Mouse (Mus musculus): Measurements from ENCODE around the gene Ehmt2. TPM values are rescaled to one million over a fixed set of nuclear protein-coding genes. Genes with fewer than 3 reads are reported as not detected.
A peak's percentile ranks its signal among the peaks of the same experiment; 100 is the strongest.

Ehmt2 gene
- 230 TPM in 2 replicates for polyA plus RNA-seq (2012; rRNA removed)

GRCm38 (mm10) chr17:34898160-34898586, at the start of gene Ehmt2, which contains the start of gene C2:
TSS of gene Ehmt2 (plus strand) at chr17:34898469.
TSS of gene C2 (minus strand) at chr17:34898265.
- no peak for DNase-seq (ENCODE audit: low read depth)

DNA sequence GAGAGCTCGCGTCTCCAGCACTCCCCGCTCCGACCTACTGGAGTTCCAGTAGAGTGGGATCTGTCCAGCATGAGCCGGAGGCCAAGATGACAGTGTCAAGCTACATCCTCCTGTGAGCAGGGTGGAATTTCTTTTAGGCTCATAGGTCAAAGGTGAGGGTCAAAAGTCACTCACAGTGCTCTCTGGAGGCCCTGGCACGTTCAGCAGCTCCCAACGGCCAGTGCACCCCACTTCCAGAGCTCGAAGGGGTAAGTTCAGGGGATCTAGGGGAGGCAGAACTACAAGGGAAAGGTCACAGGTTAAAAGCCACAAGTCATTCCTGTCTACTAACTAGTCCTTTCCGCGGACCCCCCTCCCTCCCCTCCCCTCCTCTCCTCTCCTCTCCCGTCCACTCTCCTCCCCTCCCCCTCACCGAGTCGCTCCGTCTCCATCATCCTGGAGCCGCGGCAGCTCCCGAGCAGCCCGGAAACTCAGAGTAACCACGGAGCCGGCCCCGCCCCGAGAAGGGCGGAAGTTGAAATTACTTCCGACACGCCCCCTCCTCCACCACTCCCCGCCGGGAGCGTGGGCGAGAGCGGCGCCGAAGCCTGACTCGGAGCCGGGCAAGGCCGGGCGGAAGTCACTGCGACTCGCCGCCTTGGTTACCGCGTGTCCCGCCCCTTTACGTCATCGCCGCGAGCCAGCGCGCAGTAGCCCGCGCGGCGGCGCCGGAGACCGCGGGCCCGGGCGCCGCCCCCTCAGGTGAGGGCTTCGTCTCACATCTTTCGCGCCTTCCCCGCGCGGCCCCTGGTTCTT, 48.4 kb upstream of the Ehmt2 start, which contains the start of the genes Skiv2l and Nelfe:
Skiv2l (minus strand) TSS at position 489 of the 795 bp plus-strand sequence.
Nelfe (plus strand) TSS at position 670 of the 795 bp plus-strand sequence.
- no peak for DNase-seq (ENCODE audit: low read depth)

DNA sequence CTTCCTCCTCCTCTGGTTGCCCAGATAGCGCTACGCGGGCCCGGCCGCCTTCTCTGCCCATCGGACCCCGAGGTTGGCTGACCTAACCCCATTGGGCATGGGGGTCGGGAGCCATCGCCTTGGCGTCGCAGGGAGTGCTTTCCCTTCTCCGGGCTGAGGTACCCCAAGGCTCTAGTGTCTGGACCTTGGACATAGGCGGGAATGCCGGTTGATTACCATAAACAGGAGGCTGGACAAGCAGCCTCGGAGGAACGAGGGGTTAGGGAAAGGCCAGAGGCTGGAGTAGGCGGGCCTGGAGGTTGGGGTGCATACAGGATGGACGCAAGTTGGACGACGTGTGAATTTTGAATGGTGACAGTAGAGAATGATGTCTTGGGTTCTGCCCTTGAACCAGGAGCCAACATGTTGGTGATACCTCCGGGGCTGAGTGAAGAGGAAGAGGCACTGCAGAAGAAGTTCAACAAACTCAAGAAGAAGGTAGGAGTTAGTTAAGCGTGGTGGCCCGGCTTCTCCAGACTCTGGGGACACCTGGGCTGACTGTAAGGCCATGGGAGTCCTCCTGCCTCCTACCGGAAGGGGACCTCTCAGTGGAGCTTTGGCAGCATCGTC, 47.6 kb upstream of the Ehmt2 start:
- no peak for DNase-seq (ENCODE audit: low read depth)

- no peak for DNase-seq (ENCODE audit: low read depth)
Measured at GRCm38 (mm10) chr17:34853511-34853910, 44.8 kb upstream of the Ehmt2 start.

DNA sequence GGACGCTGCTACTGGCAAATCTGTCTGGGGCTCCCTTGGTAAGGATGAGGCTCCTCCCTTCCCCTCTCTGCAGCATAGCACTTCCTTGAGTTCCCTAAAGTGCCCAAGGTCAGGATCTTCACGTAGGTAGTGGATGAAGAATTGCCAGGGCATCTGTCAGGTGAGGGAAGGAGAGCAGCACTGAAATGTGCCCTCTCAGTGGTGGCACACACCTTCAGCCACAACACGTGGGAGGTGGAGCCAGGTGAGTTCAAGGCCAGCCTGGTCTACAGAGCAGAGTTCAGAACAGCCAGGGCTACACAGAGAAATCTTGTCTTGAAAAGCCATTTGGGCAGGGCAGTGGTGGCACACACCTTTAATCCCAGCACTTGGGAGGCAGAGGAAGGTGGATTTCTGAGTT, 43.5 kb upstream of the Ehmt2 start:
- DNase-seq (ENCODE audit: low read depth) = no peak

DNA sequence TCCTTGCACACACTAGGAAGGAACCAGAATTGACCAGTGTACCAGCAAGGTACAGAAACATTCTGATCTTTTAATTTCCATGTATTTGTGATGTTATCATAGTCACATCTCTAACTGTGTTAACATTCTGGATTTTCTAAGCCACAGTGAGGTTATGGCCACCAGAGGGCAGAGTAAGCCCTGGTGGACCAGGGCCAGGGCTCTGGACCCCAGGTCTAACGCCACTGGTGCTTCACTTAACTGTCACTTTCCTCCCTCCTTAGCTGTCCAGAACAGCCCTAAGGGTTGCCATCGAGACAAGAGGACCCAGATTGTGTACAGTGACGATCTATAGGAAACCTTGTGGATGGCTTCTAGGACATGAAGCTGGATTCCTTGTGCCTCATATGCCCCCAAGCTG, 42.4 kb upstream of the Ehmt2 start:
- no peak for DNase-seq (ENCODE audit: low read depth)

DNA sequence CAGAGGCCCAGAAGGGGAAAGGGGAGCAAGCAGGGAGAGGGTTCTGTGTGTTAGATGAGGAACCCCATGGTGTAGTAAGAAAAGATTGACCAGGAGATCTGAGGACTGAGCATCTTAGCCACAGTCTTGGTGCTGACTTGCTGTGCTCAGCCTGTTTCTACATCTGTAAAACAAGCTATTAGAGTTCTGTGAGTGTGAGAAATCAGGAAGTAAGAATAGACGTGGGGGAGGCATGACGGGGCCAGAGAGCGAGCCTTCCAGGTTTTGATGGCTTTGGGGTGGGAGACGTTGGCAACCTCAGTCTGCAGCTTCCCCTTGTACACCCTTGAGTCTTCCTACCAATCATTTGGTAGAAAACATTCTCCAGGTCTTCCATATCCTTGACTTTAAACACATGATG, 39.6 kb upstream of the Ehmt2 start:
- DNase-seq (ENCODE audit: low read depth) = no peak

DNA sequence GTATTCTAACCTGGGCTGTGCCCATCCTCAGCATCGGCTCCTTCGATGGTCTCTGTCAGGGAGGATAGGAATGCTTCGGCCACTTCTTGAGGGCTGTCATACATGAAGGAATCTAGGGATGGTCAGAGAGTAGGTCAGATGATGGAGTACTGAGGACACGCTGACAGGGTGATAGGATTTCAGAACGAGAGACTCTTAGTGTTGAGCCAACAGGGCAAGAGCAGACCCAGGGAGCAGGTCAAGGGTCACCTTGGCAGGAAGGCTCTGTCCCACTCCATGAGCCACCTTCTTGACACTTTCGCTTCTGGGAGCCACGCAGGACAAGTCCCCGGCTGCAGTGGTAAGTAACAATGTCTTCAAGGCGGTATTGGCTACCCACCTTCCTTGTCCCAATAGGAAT, 37.8 kb upstream of the Ehmt2 start:
- DNase-seq (ENCODE audit: low read depth) = no peak

DNA sequence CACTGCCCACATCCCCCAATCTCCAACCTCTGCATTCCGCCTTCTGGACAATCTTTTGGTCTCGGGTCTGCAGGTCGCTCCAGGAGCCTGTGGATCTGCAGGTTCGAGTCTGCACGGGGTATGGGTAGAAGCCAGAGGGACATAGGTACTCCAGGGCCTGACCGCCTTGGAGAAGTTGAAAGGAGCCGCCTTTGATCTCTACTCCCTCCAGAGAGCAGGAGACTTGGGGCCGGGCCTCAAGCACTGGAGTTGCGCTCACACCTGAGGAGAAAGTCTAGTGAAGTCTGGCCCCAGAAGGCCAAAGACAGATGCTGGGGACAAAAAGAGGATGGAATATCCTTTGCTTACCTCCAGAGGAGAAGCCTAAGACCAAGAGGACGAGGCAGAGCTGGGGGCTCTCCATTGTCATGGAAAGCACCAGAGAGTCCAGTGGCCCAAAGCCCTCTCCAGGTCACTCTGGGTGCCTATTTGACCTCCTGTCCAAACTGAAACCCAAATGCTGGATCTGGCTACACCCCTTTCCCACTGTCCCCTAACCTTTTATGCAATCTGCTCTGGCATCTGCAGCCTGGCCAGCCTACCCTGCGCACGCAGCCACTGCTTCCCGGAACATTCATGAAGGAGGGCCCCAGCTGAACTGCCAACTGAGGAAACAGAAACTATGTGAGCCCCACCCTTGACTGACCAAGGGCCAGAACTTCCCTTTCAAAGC, 36.4 kb upstream of the Ehmt2 start:
- DNase-seq (ENCODE audit: low read depth) = no peak

GRCm38 (mm10) chr17:34862416-34863081, 35.7 kb upstream of the Ehmt2 start, which contains the start of gene Cfb:
TSS of gene Cfb (minus strand) at chr17:34862518.
- DNase-seq (ENCODE audit: low read depth) = peak; percentile 24

DNA sequence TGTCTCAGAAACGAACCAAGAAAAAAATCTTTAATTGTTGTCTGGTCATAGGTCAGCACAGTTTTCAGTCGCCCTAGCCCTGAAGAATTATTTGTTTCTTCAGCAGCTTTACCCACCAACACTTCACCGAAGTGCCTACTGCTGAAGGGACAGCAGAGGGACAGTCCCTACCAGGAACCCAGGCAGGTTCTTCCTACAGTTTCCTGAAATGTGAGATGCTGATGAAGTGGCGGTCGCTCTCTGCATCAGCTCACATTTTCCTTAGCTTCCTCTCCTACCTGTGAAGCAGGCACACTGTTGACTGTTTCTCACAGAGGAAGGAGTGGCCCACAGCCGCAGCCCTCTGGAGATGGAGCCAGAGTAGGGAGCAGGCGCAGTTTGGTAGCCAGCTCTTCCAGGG, 32.3 kb upstream of the Ehmt2 start:
- no peak for DNase-seq (ENCODE audit: low read depth)

DNA sequence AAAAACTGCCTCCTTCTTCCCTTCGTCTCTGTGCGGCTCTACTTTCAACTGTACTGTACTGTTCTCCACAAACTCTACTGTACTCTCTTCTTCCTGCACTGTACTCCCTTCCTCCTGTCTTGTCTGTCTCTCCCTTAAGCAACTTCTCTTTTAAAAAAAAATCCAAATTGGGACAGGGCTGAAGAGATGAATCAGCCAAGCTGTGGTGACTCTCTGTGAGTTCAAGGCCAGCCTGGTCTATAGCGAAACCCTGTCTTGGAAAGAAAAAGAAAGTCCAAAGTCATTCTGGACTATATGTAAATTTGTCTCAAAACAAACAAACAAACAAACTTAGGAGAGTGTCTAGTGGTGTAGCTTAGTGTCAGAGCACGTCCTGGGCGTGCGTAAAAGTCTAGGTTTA, 23.9 kb upstream of the Ehmt2 start:
- no peak for DNase-seq (ENCODE audit: low read depth)

DNA sequence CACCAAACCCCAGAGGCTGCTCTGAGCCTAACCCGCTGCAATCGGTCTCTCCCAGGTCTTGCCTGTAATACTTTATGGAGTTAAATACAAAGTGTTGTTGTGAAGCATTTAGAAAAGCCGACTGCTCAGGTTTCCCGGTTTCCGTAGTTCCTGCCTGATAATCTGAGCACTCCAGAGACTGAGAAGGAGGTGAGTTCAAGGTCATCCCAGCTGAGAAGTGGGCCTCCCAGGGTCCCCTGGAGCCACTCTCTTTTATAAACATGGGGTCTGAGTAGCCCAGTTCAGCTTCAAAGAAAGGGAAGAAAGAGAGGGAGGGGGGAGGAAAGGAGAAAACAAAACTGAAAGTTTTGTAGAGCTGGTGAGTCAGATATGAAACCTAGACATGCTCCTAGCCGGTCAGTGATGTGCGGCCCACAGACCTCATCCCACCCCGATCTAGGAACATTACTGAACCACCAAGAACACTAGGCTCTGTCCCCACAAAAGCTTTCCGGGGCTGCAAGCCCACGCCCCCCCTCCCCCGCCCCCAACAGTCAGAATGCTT, 18.9 kb upstream of the Ehmt2 start, which contains the start of gene Zbtb12:
Zbtb12 (plus strand) TSS at position 148 of the 544 bp plus-strand sequence.
- no peak for DNase-seq (ENCODE audit: low read depth)

GRCm38 (mm10) chr17:34881166-34881565, 17.1 kb upstream of the Ehmt2 start:
- no peak for DNase-seq (ENCODE audit: low read depth)

DNA sequence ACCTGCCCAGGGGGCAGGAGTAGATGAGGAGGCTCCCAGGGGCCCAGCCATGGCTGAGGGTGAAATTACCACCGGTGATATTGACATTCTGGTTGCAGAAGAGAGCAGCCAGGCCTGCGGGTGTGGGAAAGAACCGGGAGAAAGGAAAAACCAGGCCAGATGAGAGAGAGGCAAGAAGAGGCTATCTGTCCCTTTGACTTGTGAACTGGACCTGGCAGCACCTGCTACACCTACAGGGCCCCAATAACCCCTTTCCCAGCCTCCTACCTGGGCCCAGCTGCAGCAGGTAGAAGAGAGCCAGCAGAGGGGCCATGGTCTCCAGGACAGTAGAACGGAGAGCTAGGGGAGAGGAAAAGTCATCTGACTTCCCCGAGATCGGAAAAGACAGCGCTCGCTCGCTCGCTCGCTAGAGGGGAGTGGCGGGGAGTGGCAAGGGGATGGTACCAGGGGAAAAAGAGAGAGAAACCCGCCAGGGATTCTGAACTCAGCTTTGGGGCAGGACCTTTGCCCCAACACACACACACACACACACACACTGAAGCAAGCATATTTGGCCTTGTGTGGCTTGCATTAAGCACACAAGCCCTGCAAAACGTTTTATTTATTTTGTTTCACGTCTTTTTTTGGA, 16.5 kb upstream of the Ehmt2 start, which contains the start of gene Gm20547:
Gm20547 (minus strand) TSS at position 360 of the 628 bp plus-strand sequence.
- no peak for DNase-seq (ENCODE audit: low read depth)

DNA sequence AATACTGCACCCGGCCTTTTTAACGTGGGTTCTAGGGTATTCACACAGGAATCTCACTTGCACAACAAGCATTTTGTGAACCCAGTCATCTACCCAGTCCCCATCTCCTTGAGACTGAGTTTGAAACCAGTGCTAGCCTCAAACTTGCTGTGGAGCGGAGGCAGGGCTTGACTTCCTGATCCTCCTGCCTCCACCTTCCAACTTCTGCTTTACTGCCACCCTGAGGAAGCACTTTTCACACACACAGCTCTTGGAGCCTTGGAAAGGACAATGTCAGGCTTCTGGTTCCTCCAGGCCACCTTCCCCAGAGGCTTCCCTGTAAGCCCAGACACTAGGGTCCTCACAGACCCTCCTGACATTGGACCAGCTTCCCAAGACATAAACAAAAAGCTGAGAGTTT, 14.9 kb upstream of the Ehmt2 start:
- no peak for DNase-seq (ENCODE audit: low read depth)

DNA sequence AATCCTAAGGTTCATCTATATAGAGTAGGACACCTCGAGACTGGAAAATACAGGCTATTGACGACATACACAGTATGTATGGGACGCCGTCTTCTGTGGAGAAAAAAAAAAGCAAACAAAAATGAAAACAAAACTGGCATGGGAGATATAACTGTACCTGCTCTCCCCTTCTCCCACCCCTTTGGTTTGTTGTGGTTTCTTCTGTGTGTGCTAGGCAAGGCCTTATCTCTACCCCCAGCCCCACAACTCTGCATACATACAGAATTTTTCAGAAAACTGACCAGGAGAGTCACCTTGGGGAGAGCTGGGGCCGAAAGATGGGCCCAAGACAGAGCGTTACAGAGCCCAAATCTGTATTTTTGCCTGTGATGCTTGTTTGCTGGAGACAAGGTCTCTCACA, 13.6 kb upstream of the Ehmt2 start:
- DNase-seq (ENCODE audit: low read depth) = no peak

- DNase-seq (ENCODE audit: low read depth) = no peak
Measured at GRCm38 (mm10) chr17:34885615-34886014, 12.7 kb upstream of the Ehmt2 start.

- no peak for DNase-seq (ENCODE audit: low read depth)
Measured at GRCm38 (mm10) chr17:34887942-34888341, 10.3 kb upstream of the Ehmt2 start.

DNA sequence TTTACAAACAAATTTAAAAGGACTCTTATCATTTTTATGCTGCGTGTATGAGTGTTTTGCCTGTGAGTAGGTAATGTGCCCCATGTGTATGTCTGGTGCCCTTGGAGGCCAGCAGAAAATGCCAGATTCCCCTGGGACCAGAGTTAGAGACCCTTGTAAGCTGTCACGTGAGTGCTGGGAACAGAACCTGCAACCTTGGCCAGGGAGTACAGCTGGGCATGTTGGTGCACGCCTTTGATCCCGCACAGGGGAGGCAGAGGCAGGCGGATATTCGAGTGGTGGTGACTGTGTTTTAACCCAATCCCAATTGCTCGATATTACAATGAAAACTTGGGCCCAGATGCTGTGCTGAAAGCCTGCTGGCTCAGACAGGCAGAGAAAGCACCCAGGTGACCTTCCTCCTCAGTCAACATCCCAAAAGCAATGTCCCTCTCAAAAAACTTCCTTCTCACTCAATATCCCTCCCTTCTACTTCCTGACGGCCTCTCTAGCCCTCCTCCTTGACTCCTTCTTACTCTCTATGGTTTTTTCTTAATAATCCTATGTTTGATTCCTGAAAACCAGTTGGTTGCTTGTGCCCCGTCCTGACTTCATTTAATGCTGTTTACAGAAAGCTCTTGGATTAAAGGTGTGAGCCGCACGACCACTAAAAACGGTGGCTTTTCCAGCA, 8.1 kb upstream of the Ehmt2 start:
- no peak for DNase-seq (ENCODE audit: low read depth)
